Mouse (Mus musculus) neural tube, embryonic 15.5 days (tissue): Measurements from ENCODE around the gene Ncoa4. TPM values are rescaled to one million over a fixed set of nuclear protein-coding genes. Genes with fewer than 3 reads are reported as not detected.

Experiments
- ATAC-seq: fragments of 200-750 bp; cut with Nextera tagmentation; 2 replicates; pipeline ENCODE4 v1.8.0; 2017; ENCODE audit warnings: mild to moderate bottlenecking, moderate TSS enrichment, moderate library complexity; ENCODE audit not compliant: low FRiP score
- H3K27ac ChIP-seq: fragments of 300-500 bp; sonication (generic); replicated peaks from 2 replicates; pipeline ENCODE4 v1.5.1; 2015; ENCODE audit warnings: mild to moderate bottlenecking, inconsistent platforms
- H3K27me3 ChIP-seq: fragments of 300-500 bp; sonication (generic); replicated peaks from 2 replicates; pipeline ENCODE4 v1.6.1; 2015; ENCODE audit warnings: inconsistent platforms
- H3K36me3 ChIP-seq: fragments of 300-500 bp; sonication (generic); 2 replicates; pipeline ENCODE4 v1.6.1; 2015; ENCODE audit warnings: inconsistent platforms
- H3K4me1 ChIP-seq: fragments of 300-500 bp; sonication (generic); 2 replicates; pipeline ENCODE4 v1.6.1; 2015; ENCODE audit warnings: inconsistent platforms
- H3K4me2 ChIP-seq: fragments of 300-500 bp; sonication (generic); 2 replicates; pipeline ENCODE4 v1.6.1; 2015; ENCODE audit warnings: inconsistent platforms, mild to moderate bottlenecking, moderate library complexity
- H3K4me3 ChIP-seq: fragments of 300-500 bp; sonication (generic); replicated peaks from 2 replicates; pipeline ENCODE4 v1.5.1; 2015; ENCODE audit warnings: mild to moderate bottlenecking, inconsistent platforms
- H3K9ac ChIP-seq: fragments of 300-500 bp; sonication (generic); replicated peaks from 2 replicates; pipeline ENCODE4 v1.6.1; 2015; ENCODE audit warnings: mild to moderate bottlenecking, inconsistent platforms
- H3K9me3 ChIP-seq: fragments of 300-500 bp; sonication (generic); replicated peaks from 2 replicates; pipeline ENCODE4 v1.6.1; 2016; ENCODE audit warnings: inconsistent platforms
- WGBS: fragments of 180-500 bp; shearing (Covaris S2); methylation state at CpG from one replicate; pipeline ENCODE4 v1.1.7; 2015; ENCODE audit warnings: mixed read lengths; 5-methylcytosine and 5-hydroxymethylcytosine counted together
- polyA plus RNA-seq: library from polyadenylated mRNA; unstranded; fragments of >200 nt; fragmentation: Nextera tagmentation; extraction: Ambion mirVana; gene quantifications from 2 replicates; pipeline ENCODE4 v1.2.1, GENCODE M21; 2015

Ncoa4 gene
- polyA plus RNA-seq, 1 experiment from 2014 or later: 97.9 TPM

DNA sequence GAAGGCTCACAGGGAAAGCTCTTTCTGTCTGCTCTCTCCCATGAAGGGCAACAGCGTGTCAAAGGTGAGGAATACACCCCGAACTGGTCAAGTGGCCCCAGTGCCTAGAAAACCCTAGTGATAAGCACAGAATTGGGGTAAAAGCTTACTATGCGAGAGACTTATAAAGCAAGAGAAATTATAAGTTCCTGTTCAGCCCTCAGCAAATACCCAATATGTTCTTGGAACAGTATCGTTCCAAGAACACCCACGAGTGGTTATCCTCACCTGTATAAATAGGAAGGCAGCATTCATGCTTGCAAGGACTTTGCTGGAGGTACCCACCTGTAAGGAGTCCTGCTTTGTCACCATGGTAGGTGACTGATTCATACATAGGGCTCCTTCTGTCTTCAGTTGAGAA, 17.9 kb upstream of the Ncoa4 start, which contains the start of gene Msmb:
Gene Msmb, plus strand, starts transcription at position 301 of the 400 bp plus-strand sequence.
- Histone ChIP-seq H3K4me3 (no peak within 1 kb of the TSS), H3K27me3 (no peaks in the 10 kb centered on the region), H3K4me1 (no peaks in the 10 kb centered on the region), H3K27ac (no peak within 1 kb of the TSS), H3K4me2 (no peak within 1 kb of the TSS), H3K9ac (no peak within 1 kb of the TSS), H3K9me3 (no peaks in the 10 kb centered on the region), H3K36me3 (no peaks in the 10 kb centered on the region)
- no peak for ATAC-seq
- 90% methylated on average over 5 of the region's 5 CpGs for WGBS

DNA sequence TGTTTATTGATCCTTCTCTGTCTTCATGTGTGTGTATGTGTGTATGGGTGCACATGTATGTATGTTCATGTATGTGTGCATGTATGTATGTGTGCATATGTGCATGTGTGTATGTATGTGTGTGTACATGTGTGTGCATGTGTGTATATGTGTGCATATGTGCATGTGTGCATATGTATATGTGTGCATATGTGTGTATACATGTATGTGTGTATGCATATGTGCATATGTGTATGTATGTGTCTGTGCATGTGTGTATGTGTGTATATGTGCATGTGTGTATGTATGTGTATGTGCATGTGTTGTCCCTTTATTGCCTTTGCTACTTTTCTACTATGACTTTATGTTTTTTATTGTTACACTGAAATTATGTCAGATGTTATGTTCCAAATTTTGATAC, 14.9 kb upstream of the Ncoa4 start:
- H3K4me2 ChIP-seq: no peak overlapping the region
- no peaks in the 10 kb centered on the region for H3K4me1 ChIP-seq
- no peaks in the 10 kb centered on the region for H3K27me3 ChIP-seq
- no peak for ATAC-seq
- H3K36me3 ChIP-seq: no peaks in the 10 kb centered on the region
- H3K9ac ChIP-seq: no peak overlapping the region
- no peaks in the 10 kb centered on the region for H3K9me3 ChIP-seq
- H3K27ac ChIP-seq: no peak overlapping the region
- H3K4me3 ChIP-seq: no peak overlapping the region

DNA sequence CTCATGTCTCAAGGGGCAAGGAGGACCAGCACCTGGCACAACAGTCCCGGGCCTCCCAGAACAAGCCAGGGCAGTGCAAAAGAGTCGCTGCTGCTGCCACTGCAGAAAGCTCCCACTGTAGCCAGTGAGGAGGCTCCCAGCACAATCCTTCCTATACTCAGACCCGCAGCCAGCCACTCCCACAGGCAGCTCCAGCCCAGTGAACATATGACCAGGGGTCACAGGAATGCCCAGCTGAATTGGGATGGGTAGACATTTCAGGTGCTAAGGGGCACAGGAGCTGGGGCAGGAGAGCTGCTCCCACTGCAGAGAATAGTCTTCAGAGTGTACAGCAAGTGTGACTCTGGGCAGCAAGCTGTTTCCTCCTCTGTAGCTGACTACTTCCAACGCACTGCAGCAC, 14.3 kb upstream of the Ncoa4 start:
- Histone ChIP-seq H3K4me2 (no peak overlapping the region), H3K27me3 (no peaks in the 10 kb centered on the region), H3K9me3 (no peaks in the 10 kb centered on the region), H3K36me3 (no peaks in the 10 kb centered on the region), H3K4me1 (no peaks in the 10 kb centered on the region), H3K4me3 (no peak overlapping the region), H3K9ac (no peak overlapping the region), H3K27ac (no peak overlapping the region)
- ATAC-seq: no peak
- 79% methylated on average over 4 of the region's 4 CpGs for WGBS

DNA sequence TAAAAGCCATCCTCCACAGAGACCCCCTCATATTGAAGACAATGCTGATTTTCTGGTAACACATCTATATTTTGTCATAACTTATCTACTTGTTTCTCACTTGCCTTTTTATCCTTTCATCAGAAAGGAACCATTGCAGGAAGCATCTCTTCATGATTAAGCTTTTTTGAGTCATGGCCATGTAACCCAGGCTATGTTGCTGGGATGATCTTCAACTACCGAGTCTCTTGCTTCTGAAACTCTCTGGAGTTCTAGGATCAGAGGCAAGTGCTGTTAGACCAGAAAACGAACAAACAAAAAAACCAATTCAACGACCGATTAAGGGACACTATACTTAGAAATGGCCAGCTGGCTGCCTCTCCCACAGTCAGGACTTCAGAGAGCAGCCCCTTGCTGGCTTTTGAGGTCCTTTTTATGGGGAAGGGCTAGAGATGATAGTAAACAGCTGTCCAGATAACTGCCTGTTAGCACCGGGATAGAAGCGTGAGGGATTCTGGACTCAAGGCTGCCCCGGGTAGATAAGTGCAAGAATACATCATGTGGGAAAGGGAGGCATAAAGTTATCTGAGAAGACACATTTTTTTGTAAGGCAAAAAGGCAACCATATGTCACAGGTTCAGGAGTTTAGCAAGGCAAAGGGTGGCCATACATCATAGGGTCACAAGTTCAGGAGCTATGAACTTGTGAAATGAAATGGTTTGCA, 13.7 kb upstream of the Ncoa4 start:
- Histone ChIP-seq H3K4me2 (no peak overlapping the region), H3K27me3 (no peaks in the 10 kb centered on the region), H3K9ac (no peak overlapping the region), H3K9me3 (no peaks in the 10 kb centered on the region), H3K36me3 (no peaks in the 10 kb centered on the region), H3K4me3 (no peak overlapping the region), H3K27ac (no peak overlapping the region), H3K4me1 (no peaks in the 10 kb centered on the region)
- WGBS: 77% methylated on average over 7 of the region's 7 CpGs
- no peak for ATAC-seq

DNA sequence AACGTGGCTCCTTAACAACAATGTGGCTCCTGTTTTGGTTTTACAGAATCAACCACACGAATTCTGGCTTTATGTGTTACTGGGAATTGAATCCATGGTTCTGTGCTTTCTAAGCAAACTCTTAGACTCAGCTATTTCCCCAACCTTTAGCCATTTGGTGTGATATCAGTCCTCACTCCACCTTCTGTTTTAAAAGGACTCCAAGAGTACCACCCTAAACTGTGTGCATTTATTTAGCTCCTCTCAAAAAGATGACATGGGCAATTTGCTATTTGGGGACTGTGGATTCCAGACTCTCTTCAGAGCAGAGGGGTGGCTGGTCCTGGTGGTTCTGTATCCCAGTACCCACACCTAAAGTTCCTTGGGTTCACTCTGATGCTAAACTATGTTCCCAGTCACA, 13.1 kb upstream of the Ncoa4 start:
- Histone ChIP-seq H3K4me2 (no peak overlapping the region), H3K9ac (no peak overlapping the region), H3K27me3 (no peaks in the 10 kb centered on the region), H3K4me3 (no peak overlapping the region), H3K9me3 (no peaks in the 10 kb centered on the region), H3K36me3 (no peaks in the 10 kb centered on the region), H3K27ac (no peak overlapping the region), H3K4me1 (no peaks in the 10 kb centered on the region)
- no peak for ATAC-seq
- 69% methylated on average over 2 of the region's 2 CpGs for WGBS

DNA sequence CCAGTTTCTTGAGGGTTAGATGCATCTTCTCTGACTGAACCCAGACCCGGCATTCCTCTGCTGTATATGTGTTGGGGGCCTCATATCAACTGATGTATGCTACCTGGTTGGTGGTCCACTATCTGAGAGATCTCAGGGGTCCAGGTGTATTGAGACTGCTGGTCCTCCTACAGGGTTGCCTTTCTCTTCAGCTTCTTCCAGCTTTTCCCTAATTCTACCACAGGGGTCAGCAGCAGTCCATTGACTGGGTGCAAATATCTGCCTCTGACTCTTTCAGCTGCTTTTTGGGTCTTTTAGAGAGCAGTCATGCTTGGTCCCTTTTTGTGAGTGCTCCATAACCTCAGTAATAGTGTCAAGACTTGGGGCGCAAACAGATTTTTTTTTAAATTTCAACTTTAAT, 8.8 kb upstream of the Ncoa4 start:
- no peaks in the 10 kb centered on the region for H3K9me3 ChIP-seq
- H3K36me3 ChIP-seq: no peaks in the 10 kb centered on the region
- H3K27me3 ChIP-seq: no peaks in the 10 kb centered on the region
- H3K9ac ChIP-seq: no peak overlapping the region
- no peak overlapping the region for H3K4me2 ChIP-seq
- H3K4me1 ChIP-seq: no peaks in the 10 kb centered on the region
- H3K4me3 ChIP-seq: no peak overlapping the region
- ATAC-seq: no peak
- WGBS: 91% methylated on average over 2 of the region's 2 CpGs
- H3K27ac ChIP-seq: no peak overlapping the region

DNA sequence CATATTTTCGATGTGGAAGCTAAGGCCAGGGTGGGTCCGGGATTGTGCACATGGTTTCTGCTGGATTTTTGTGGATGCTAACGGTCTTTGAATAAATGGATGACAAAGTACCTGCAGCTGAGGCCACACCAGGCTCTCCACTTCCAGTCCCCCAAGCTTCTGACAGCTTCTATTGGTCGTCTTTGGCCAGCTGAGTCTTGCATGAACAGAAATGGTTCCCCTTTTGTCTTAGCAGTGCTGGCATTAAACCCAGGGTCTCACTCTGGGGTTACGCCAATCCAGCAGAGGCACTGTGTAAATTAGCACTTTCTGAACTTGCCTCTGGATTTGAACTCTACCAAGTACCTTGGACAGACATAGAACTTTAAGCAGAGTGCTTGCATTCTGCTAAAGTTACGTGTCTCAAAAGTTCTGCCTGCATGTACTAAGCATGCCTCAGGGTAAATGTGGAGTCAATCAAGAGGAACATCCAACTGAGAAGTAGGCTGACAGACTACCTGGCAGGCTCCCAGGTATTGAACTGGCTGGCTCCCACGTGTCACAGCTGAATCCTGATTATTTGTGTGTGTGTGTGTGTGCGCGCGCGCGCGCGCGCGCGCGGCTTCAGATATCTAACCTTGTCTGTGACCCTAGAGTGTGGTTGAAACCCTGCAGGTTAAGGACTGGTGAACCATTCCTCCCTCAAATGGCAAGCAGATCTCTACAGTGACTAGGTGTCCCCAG, 7.3 kb upstream of the Ncoa4 start:
- Histone ChIP-seq H3K27me3 (no peaks in the 10 kb centered on the region), H3K27ac (no peak overlapping the region), H3K4me3 (no peak overlapping the region), H3K4me2 (no peak overlapping the region), H3K9ac (no peak overlapping the region), H3K9me3 (no peaks in the 10 kb centered on the region), H3K36me3 (no peaks in the 10 kb centered on the region), H3K4me1 (no peaks in the 10 kb centered on the region)
- ATAC-seq: no peak
- WGBS: 90% methylated on average over 18 of the region's 18 CpGs

DNA sequence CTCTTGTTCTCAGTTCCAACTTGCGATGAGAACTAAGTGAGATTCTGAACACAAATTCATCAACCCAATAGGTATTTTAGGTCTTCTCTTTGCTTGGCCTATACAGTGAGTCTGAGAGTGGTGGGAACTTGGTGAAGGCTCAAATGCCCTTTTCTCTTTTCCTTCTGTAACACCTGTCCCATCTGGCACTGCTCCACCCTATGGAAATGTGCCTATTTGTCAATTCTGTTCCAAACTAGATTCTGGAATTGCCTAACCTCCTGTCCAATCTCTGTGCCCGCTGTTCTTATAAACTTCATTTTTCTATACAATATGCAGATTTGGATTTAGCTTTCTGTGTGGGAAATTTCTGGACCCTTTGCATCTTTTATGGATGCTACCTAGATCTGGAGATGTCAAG, 6.5 kb upstream of the Ncoa4 start:
- H3K9ac ChIP-seq: no peak overlapping the region
- WGBS: 94% methylated on average over 2 of the region's 2 CpGs
- no peaks in the 10 kb centered on the region for H3K9me3 ChIP-seq
- no peak overlapping the region for H3K4me2 ChIP-seq
- no peak for ATAC-seq
- no peaks in the 10 kb centered on the region for H3K27me3 ChIP-seq
- no peak overlapping the region for H3K4me3 ChIP-seq
- H3K4me1 ChIP-seq: no peaks in the 10 kb centered on the region
- no peak overlapping the region for H3K27ac ChIP-seq
- H3K36me3 ChIP-seq: no peaks in the 10 kb centered on the region

DNA sequence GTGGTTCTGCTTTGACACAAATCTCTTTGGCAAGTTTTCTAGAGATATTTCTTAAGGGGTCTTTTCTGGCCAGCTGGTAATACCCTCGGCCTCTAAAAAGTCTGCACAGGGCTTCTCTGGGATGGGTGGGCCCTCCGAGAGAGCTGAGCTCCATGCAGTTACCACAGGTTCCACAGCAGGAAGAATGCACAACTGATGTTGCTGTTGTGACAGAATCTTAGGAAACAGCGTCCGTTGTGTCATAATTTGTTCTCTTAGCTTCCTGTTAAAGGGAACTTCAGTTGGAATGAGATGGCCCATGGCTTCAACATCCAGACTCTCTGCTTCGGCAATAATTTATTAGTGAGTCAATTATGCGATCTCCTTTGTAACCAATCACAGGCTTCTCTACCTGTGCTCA, 4.9 kb upstream of the Ncoa4 start:
- Histone ChIP-seq H3K36me3 (no peaks in the 10 kb centered on the region), H3K9ac (no peak overlapping the region), H3K9me3 (no peaks in the 10 kb centered on the region), H3K27ac (no peak overlapping the region), H3K4me3 (no peak overlapping the region), H3K4me1 (peaks cover 6% of the 10 kb centered on the region; the same call in 1 of the 2 replicates), H3K27me3 (no peaks in the 10 kb centered on the region), H3K4me2 (no peak overlapping the region)
- ATAC-seq: no peak
- 93% methylated on average over 6 of the region's 6 CpGs for WGBS

DNA sequence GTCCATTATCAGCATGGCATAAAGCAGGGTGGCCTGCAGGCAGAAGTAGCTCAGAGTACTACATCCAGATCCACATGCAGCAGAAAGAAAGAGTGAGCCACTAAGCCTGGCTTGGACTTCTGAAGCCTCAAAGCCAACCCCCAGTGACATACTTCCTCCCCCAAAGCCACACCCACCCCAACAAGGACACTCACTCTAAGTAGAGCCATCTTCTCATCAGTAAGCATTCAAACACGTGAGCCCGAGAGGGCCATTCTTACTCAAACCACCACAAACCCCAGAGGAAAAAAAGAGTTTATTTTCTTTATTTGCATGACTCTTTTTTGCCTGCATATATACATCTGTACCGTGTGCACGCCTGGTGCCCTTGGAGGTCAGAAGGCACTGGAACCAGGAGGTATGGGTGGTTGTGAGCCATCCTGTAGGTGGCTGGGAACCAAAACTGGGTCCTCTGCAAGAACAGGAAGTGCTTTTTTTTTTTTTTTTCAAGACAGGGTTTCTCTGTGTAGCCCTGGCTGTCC, 455 bp upstream of the Ncoa4 start:
- WGBS: 41% methylated on average over 4 of the region's 4 CpGs
- peak; percentile 66; the same call in 1 of the 2 replicates for ATAC-seq
- H3K27me3 ChIP-seq: no peaks in the 10 kb centered on the region

DNA sequence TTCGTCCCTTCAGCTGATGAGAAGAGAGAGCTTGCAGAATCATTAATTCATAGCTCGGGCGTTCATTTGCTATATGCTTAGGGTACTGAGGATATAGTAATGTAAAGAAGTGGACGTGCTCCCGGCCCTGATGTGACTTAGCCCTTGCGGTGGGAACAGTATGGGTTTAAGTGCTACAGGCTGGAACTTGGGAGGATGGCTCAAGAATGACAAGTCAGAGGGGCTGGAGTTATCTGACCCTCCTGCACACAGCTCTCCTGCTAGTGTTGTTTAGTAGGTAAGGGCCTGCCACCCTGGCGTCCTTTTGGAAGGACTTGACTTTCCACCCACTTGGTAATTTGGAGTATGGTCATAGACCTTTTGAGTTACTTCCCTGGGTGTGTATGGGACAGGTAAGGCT, 898 bp downstream of the Ncoa4 start:
- Histone ChIP-seq H3K4me3 (peak overlapping the region; percentile 94), H3K9ac (peak overlapping the region; percentile 97), H3K4me2 (peak overlapping the region; percentile 92), H3K4me1 (peaks cover 38% of the 10 kb centered on the region), H3K36me3 (no peaks in the 10 kb centered on the region), H3K27me3 (no peaks in the 10 kb centered on the region), H3K27ac (peak overlapping the region; percentile 89), H3K9me3 (no peaks in the 10 kb centered on the region)
- WGBS: 34% methylated on average over 7 of the region's 7 CpGs
- no peak for ATAC-seq

More for the DNA sequence above, 455 bp upstream of the Ncoa4 start:
- Histone ChIP-seq H3K9ac (peak overlapping the region; percentile 97), H3K27ac (peak overlapping the region; percentile 89), H3K4me2 (peak overlapping the region; percentile 92), H3K9me3 (no peaks in the 10 kb centered on the region), H3K4me1 (peaks cover 29% of the 10 kb centered on the region), H3K36me3 (no peaks in the 10 kb centered on the region), H3K4me3 (peak overlapping the region; percentile 94)
